Mouse (Mus musculus): ENCODE measurements around the gene Zfp944.
A peak's percentile ranks its signal among the peaks of the same experiment; 100 is the strongest.
"Not testable (repeated sequence)": the region's sequence is repeated elsewhere in the genome, so short reads cannot be mapped to it uniquely, and the experiment has no call there.

Zfp944 gene

DNA sequence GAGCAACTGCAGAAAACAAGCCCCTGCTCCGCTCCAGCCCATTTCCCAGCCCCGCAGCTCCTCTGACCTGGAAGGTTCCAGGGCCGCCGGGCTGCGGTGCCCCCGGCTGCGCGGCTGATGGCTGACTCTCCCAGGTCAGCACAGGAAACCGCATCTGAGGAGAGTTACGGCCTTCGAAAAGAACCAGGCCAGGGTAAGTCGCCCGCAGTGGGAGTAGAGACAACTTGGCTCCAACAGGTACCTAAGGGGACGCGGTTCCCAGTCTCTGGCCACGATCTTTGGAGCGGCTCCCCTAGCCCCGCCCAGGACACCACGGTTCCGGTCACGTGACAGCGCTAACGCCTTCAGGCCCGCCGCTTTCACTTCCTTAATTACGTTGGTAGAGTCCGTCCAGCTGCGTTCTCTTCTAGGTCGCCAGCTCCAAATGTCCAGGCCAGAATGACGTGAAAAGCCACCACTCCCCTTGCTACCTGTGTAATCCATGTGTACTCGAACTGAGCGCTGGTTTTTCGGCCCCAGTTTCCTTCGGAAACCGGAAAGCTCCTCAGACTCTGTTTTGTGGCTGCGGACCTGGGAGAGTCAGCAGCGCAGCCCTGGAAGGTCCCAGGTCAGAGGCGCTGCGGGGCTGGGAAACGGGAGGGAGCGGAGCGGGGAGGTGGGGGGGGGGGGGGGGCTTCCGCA is at the start of gene Zfp944, which contains the start of gene Zfp758:
TSS of gene Zfp944 (minus strand) at position 300 of the 681 bp plus-strand sequence.
TSS of gene Zfp758 (plus strand) at position 353 of the 681 bp plus-strand sequence.
- peak; percentile 68 for DNase-seq

DNA sequence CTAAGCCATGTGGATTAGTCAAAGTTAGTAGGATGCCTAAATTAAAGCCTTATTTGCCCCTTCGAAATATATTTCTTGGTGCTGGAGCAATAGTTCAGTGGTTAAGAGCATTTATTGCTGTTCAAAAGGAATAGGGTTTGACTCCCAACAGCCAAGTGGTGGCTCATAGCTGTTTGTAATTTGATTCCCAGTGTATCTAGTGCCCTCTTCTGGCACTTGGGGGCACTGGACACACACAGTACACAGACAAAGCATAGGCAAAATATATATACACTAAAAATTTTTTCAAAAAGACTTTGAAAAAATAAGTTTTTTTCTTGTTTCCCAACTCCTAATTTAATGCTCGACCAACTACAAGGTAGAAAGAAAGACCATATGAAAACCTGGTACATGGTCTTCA is 49.6 kb upstream of the Zfp944 start:
- DNase-seq = peak; percentile 26

DNA sequence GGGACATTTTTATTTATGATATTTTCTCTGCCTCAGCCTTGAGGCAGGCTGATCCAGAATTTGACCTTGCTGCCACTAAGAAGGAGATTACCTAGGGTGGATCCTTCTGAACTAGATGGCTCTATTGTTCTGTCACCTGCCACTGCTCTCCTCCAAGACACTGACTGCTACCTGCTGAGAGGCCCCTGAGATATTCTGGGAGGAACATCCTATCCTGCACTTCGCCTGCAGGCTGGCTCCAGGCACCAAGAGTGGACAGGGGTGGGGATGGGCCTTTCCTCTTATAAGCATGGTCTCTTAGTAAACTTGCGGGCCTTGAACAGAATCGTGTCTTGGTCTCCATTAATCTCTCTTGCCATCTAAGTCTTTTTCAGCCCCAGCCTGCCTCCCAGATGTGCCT is 2.7 kb upstream of the Zfp944 start:
- DNase-seq = no peak

GRCm38 (mm10) chr17:22360572-22360971 is 628 bp downstream of the Zfp944 start:
- no peak for DNase-seq

DNA sequence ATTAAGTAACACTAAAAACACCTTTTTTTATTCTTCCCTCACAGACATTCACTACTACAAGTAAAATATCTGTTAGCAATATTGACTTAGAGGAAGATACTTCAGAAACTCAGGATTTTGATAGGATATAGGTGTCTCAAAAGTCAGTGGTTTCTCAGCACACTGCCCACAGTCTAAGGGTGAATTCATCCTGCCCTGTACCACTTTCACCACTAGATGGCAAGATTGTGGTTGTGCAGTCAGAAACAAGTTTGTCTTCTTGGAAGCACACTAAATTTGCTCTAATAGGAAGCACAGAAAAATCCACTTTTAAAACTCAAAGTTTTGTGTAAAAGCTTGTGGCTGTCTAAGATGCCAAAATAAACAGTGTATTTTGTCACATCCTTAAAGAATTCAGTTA is 8.4 kb downstream of the Zfp944 start:
- no peak for DNase-seq

GRCm38 (mm10) chr17:22315247-22315646 is 46.0 kb downstream of the Zfp944 start:
- not testable (repeated sequence) for DNase-seq

GRCm38 (mm10) chr17:22314730-22315226 is 46.4 kb downstream of the Zfp944 start, which contains the start of gene CT030661.1:
TSS of gene CT030661.1 (minus strand) at chr17:22314837.
- DNase-seq = peak; percentile 95

- peak; percentile 10 for DNase-seq
Observed at GRCm38 (mm10) chr17:22314219-22314618, 47.0 kb downstream of the Zfp944 start.

Measured in kidney, adult 11 months (tissue).